Mouse (Mus musculus) heart, postnatal 0 days (tissue): ENCODE data around the gene Mindy4. TPM values are rescaled to one million over a fixed set of nuclear protein-coding genes. Genes with fewer than 3 reads are reported as not detected.

ENCODE experiments used
- ATAC-seq: fragments of 200-750 bp; cut with Nextera tagmentation; 2 replicates; pipeline ENCODE4 v1.8.0; 2017; ENCODE audit warnings: low read depth, moderate number of reproducible peaks, moderate library complexity; ENCODE audit not compliant: insufficient read depth
- DNase-seq: peaks from one replicate; pipeline ENCODE4 v3.0.0-alpha.2; 2016; ENCODE audit warnings: low spot score
- H3K27ac ChIP-seq: fragments of 300-500 bp; sonication (generic); 2 replicates; pipeline ENCODE4 v1.5.1; 2014; ENCODE audit warnings: low read depth, mild to moderate bottlenecking
- H3K27me3 ChIP-seq: fragments of 300-500 bp; sonication (generic); 2 replicates; pipeline ENCODE4 v1.6.1; 2014; ENCODE audit warnings: low read length, mixed read lengths; ENCODE audit not compliant: control insufficient read depth, insufficient read depth
- H3K36me3 ChIP-seq: fragments of 300-500 bp; sonication (generic); replicated peaks from 2 replicates; pipeline ENCODE4 v1.6.1; 2014; ENCODE audit warnings: low read length, mixed read lengths; ENCODE audit not compliant: control insufficient read depth, insufficient read depth
- H3K4me1 ChIP-seq: fragments of 300-500 bp; sonication (generic); 2 replicates; pipeline ENCODE4 v1.6.1; 2014; ENCODE audit warnings: antibody characterized with exemption; ENCODE audit not compliant: control insufficient read depth, insufficient read depth
- H3K4me2 ChIP-seq: fragments of 300-500 bp; sonication (generic); 2 replicates; pipeline ENCODE4 v1.6.1; 2014; ENCODE audit warnings: low read depth, mild to moderate bottlenecking, low read length, moderate library complexity
- H3K4me3 ChIP-seq: fragments of 300-500 bp; sonication (generic); 2 replicates; pipeline ENCODE4 v1.5.1; 2014; ENCODE audit warnings: low read depth, low read length
- H3K9ac ChIP-seq: fragments of 300-500 bp; sonication (generic); replicated peaks from 2 replicates; pipeline ENCODE4 v1.6.1; 2014; ENCODE audit warnings: low read depth, low read length, mixed read lengths
- H3K9me3 ChIP-seq: fragments of 300-500 bp; sonication (generic); replicated peaks from 2 replicates; pipeline ENCODE4 v1.6.1; 2016; ENCODE audit warnings: low read length; ENCODE audit not compliant: control insufficient read depth
- CTCF ChIP-seq: IDR thresholded peaks from 2 replicates; pipeline ENCODE4 v1.5.1; 2016; ENCODE audit warnings: antibody characterized with exemption, control low read depth, low read depth
- EP300 ChIP-seq: IDR thresholded peaks from 2 replicates; pipeline ENCODE4 v1.6.1; 2016; ENCODE audit warnings: antibody characterized with exemption, low read depth
- WGBS: fragments of 180-500 bp; shearing (Covaris S2); extraction: QIAGEN DNeasy Blood & Tissue Kit; methylation state at CpG from one replicate; pipeline ENCODE4 v1.1.7; 2014; 5-methylcytosine and 5-hydroxymethylcytosine counted together
- polyA plus RNA-seq: library from polyadenylated mRNA; unstranded; fragments of >200 nt; fragmentation: Nextera tagmentation; extraction: Ambion mirVana; gene quantifications from 2 replicates; pipeline ENCODE4 v1.2.1, GENCODE M21; 2015
- total RNA-seq: library from RNA; depleted of rRNA; stranded (reverse); fragments of >200 nt; gene quantifications from 2 replicates; pipeline ENCODE4 v1.2.3, GENCODE M21; 2014; ENCODE audit warnings: low replicate concordance

Gene Mindy4
- total and polyA plus RNA-seq, 2 experiments from 2014 or later, result 3.9 to 31.2 TPM

DNA sequence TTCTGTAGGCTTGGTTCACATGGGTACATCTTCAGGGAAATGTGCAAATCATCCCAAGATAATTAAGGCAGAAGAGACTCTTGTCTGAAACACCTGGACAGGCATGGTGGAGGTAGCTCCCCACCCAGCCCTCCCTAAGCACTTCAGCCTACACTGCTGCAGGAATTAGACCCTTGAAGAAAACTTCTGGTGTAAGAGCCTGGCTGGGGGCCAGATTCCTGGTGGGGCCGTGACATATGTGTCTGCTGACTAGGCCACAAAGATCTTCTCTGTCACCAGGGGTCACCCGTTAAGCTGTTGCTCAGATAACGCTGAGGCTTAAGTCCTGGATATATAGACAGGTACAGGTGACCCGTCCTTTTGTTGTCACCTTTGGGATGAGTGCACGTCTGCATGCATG is 70.3 kb downstream of the Mindy4 start:
- TF ChIP-seq CTCF, result no peak
- no peak for DNase-seq
- no peak for ATAC-seq

DNA sequence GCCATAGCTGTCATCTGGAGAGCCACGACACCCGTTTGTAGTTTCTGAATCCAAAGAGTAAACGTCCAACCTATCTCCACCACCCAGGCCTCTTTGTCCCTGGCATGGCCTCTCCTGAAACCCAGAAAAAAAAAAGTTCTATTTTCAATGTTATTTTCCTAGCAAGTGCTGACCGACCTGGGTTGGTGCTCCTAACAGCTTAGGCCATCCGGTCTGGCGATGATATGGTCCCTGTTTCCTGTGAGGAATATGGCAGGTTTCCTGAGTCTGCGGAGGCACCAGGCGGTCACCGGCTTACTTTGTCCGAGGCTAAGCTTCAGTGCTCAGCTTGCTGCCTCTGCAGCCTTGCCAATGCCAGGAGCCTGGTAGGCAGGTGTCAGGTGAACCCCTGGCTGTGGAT is 71.8 kb downstream of the Mindy4 start:
- Histone ChIP-seq H3K36me3 (0 out of 2 replicates have a peak, but pooled peaks cover 2% of the 10 kb centered on the region), H3K4me2 (no peak overlapping the region), H3K9me3 (no peaks in the 10 kb centered on the region), H3K9ac (no peak overlapping the region), H3K4me1 (no peaks in the 10 kb centered on the region), H3K27me3 (no peaks in the 10 kb centered on the region), H3K4me3 (no peak overlapping the region), H3K27ac (no peak overlapping the region)
- ATAC-seq (peak; percentile 33; the same call in 1 of the 2 replicates), DNase-seq (no peak)
- 63% methylated on average over 10 of the region's 10 CpGs for WGBS
- TF ChIP-seq EP300 (no peak), CTCF (no peak)

More for the DNA sequence above, 70.3 kb downstream of the Mindy4 start:
- 44% methylated on average over 5 of the region's 5 CpGs for WGBS
- Histone ChIP-seq H3K36me3 (0 out of 2 replicates have a peak, but pooled peaks cover 2% of the 10 kb centered on the region), H3K27me3 (no peaks in the 10 kb centered on the region), H3K9me3 (no peaks in the 10 kb centered on the region), H3K27ac (no peak overlapping the region), H3K4me1 (no peaks in the 10 kb centered on the region), H3K4me3 (no peak overlapping the region), H3K9ac (no peak overlapping the region), H3K4me2 (no peak overlapping the region)

DNA sequence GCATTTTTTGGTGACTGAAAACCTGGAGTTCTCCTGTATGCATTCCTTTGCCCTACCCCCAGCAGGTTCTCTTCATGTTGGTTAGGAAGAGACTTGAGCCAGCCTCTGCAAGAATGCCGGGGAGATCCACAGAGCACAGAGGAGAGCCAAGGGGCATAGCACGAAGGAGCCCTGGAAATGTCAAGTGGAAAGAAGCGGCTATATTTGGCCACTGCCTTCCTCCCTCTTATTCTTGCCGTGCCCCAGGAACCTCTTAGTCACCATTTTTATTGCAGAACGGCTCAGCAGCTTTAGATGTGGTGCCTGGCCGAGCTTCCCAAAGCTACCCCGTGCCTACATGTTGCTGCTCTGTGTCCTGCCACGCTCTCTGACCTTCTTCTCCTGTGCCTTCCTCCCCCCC is 72.6 kb downstream of the Mindy4 start:
- no peaks in the 10 kb centered on the region for H3K4me1 ChIP-seq
- H3K27ac ChIP-seq, result no peak overlapping the region
- no peaks in the 10 kb centered on the region for H3K9me3 ChIP-seq
- no peak overlapping the region for H3K4me3 ChIP-seq
- WGBS, result 24% methylated on average over 8 of the region's 8 CpGs
- TF ChIP-seq CTCF, result no peak
- TF ChIP-seq EP300, result no peak
- no peak overlapping the region for H3K9ac ChIP-seq
- ATAC-seq (0 out of 2 replicates have a peak, but pooled peaks have one; percentile 21), DNase-seq (no peak)
- 0 out of 2 replicates have a peak, but pooled peaks cover 2% of the 10 kb centered on the region for H3K36me3 ChIP-seq
- no peak overlapping the region for H3K4me2 ChIP-seq
- H3K27me3 ChIP-seq, result no peaks in the 10 kb centered on the region

DNA sequence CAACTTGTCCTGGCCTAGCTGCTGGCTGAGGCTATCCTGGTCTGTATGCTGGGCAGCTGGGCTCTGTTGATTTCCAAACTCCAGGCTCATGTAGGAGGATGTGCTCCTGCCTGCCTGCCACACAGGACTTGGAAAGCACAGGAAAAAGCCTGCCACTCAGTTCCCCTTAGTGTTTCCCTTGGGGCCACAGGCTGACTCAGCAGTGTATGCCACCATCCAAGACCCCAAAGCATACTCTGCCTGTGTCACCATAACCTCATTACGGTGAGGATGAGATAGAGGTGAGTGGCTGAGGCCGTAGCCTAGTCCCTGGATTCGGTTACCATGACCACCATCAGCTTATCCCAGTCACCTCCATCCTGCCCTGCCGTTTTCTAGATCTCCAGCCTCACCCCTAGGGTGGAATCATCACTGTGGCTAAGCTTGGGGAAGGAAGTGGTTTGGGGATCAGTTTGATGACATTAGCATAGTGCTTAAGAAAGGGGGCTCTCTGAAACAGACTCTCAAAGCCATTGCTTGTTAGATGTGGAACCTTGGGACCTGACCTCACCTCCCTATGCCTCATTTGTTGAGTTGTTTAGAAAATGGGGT is 73.6 kb downstream of the Mindy4 start:
- Histone ChIP-seq H3K4me1 (no peaks in the 10 kb centered on the region), H3K9me3 (no peaks in the 10 kb centered on the region), H3K4me2 (no peak overlapping the region), H3K4me3 (no peak overlapping the region), H3K27me3 (no peaks in the 10 kb centered on the region), H3K36me3 (0 out of 2 replicates have a peak, but pooled peaks cover 2% of the 10 kb centered on the region), H3K9ac (no peak overlapping the region), H3K27ac (no peak overlapping the region)
- DNase-seq (no peak), ATAC-seq (no peak)
- 82% methylated on average over 4 of the region's 4 CpGs for WGBS
- TF ChIP-seq CTCF (no peak), EP300 (no peak)

DNA sequence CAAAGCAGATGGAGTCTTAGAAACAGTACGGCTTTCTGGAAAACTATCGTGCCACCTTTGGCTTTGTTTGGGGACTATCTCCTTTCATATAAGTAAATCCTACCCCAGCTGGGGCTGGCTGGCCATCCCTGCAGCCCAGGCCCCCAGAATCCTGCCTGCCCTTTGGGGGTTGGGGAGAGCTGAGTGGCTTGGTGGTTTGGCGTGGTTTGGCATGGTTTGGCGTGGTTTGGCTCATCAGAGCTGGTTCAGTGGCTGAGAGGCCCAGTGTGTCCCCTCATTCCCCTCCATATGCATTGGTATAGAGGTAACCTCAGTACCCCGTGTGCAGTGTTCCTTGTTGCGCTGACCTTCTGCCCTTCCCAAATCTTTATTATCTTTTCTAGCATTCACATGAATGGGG is 74.9 kb downstream of the Mindy4 start:
- Histone ChIP-seq H3K4me3 (no peak overlapping the region), H3K4me1 (no peaks in the 10 kb centered on the region), H3K4me2 (no peak overlapping the region), H3K27me3 (no peaks in the 10 kb centered on the region), H3K27ac (no peak overlapping the region), H3K9ac (no peak overlapping the region), H3K9me3 (no peaks in the 10 kb centered on the region), H3K36me3 (0 out of 2 replicates have a peak, but pooled peaks cover 2% of the 10 kb centered on the region)
- no peak for TF ChIP-seq CTCF
- no peak for TF ChIP-seq EP300
- DNase-seq, result no peak
- WGBS, result 84% methylated on average over 6 of the region's 6 CpGs
- no peak for ATAC-seq

DNA sequence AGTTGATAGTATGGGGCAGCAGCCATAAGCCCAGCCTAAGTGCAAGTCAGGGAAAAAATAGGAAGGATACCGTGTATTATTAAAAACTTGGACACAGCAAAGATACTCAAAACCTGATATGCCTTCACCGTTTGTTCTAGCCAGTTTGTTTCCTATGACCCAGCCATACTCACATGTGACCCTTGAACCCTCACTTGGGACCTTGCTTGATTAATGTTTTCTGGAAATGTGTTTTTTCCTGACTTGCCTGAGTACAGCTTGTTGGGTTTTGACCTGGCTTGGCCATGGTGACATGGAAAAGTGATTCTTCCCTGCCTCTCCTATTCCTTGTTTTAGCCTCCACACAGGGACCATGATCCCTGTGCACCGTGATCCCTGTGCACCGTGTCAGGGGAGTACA is 75.3 kb downstream of the Mindy4 start:
- no peaks in the 10 kb centered on the region for H3K27me3 ChIP-seq
- ATAC-seq (no peak), DNase-seq (no peak)
- no peak overlapping the region for H3K4me3 ChIP-seq
- H3K36me3 ChIP-seq, result 0 out of 2 replicates have a peak, but pooled peaks cover 2% of the 10 kb centered on the region
- H3K9ac ChIP-seq, result no peak overlapping the region
- no peaks in the 10 kb centered on the region for H3K4me1 ChIP-seq
- H3K9me3 ChIP-seq, result no peaks in the 10 kb centered on the region
- 68% methylated on average over 4 of the region's 4 CpGs for WGBS
- no peak overlapping the region for H3K27ac ChIP-seq
- no peak overlapping the region for H3K4me2 ChIP-seq
- TF ChIP-seq EP300 (no peak), CTCF (no peak)
